In the genomic region with DNA sequence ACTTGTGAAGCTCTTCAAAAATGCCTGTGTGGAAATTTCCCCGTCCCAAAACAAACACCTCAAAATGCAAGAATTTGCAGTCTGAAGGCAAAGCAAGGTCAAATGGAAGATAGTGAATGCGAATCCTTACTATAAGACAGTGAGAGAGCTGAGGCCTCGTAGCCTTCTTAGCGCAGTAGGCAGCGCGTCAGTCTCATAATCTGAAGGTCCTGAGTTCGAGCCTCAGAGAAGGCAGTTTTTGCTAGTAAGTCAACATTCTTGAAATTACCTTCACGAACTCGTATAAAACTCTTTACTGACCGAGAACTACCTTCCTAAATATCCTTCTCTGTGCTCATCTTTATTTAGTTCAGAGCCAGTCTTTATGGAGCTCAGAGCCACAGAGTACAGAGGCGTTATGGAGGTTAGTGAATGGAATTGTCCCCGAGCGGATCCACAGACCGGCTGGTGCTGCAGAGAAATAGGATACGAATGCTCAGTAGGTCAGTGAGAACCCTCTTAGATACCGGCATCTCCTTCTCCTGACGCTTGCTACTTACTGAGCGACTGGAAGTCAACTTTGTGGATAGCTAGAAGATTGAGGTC, we compare ENCODE assay signal across 10 mouse cellular contexts. TPM values are rescaled to one million over a fixed set of nuclear protein-coding genes. Genes with fewer than 3 reads are reported as not detected.
DNase-seq lines count a peak whose midpoint lies in the region; ATAC-seq and TF ChIP-seq lines count a peak whose summit lies in the region.
"Had no signal": no experiment of that assay in that cellular context is flagged by ENCODE, and none has a peak within 500 bp of the region (broad histone marks: within the 10 kb centered on the region; RNA-seq: fewer than 3 reads in every experiment).

No protein-coding gene starts in this region.

- H3K9me3 ChIP-seq in kidney, embryonic 16.5 days (ENCODE audit: low read length): no peaks in the 10 kb centered on the region
- H3K9me3 ChIP-seq in MEL (replicated peaks; ENCODE audit: insufficient read depth, low read length): no peaks in the 10 kb centered on the region
- no peaks in the 10 kb centered on the region for H3K9me3 ChIP-seq in liver, embryonic 13.5 days (replicated peaks)

- TF ChIP-seq EP300 in MEL (IDR thresholded peaks at IDR 0.05; ENCODE audit: low read depth in 1 of 2, low read length in 2 of 2): no peak

- H3K36me3 ChIP-seq in kidney, embryonic 16.5 days (ENCODE audit: insufficient read depth, low read length): no peaks in the 10 kb centered on the region
- no peaks in the 10 kb centered on the region for H3K36me3 ChIP-seq in kidney, adult 2 months (ENCODE audit: control insufficient read depth, insufficient read depth, low read length)
- H3K36me3 ChIP-seq in MEL (ENCODE audit: control insufficient read depth in 1 of 2, insufficient read depth in 2 of 2, low read length in 2 of 2): peaks cover 0 to 4% of the 10 kb centered on the region in 2 experiments; a peak in 2 of 4 replicates
- H3K36me3 ChIP-seq in liver, embryonic 13.5 days: no peaks in the 10 kb centered on the region

- ATAC-seq in kidney, embryonic 16.5 days (ENCODE audit: low FRiP score, low TSS enrichment): no peak
- peak; percentile 67 for ATAC-seq in liver, embryonic 13.5 days (ENCODE audit: low read depth)

- no peak overlapping the region for H3K9ac ChIP-seq in kidney, embryonic 16.5 days (replicated peaks; ENCODE audit: low read length)
- no peak overlapping the region for H3K9ac ChIP-seq in MEL (ENCODE audit: control insufficient read depth, low read depth, low read length, poor library complexity, severe bottlenecking)
- peak overlapping the region; percentile 23 for H3K9ac ChIP-seq in liver, embryonic 13.5 days

- H3K4me3 ChIP-seq in kidney, embryonic 16.5 days (ENCODE audit: low read length): 0 out of 2 replicates have a peak overlapping the region, but pooled peaks have one; percentile 11
- H3K4me3 ChIP-seq in kidney, adult 2 months (ENCODE audit: insufficient read depth, low read depth, low read length): no peak overlapping the region
- H3K4me3 ChIP-seq in MEL (ENCODE audit: control insufficient read depth in 1 of 2, insufficient read depth in 1 of 2, low read depth in 2 of 2, low read length in 2 of 2): peak overlapping the region; percentile 1 to 48; a peak in 3 of 4 replicates
- peak overlapping the region; percentile 41 for H3K4me3 ChIP-seq in liver, embryonic 13.5 days (replicated peaks)
- H3K4me3 ChIP-seq: megakaryocyte, embryonic 14.5 days had no signal

- no peak overlapping the region for H3K27ac ChIP-seq in kidney, embryonic 16.5 days (ENCODE audit: low read length)
- H3K27ac ChIP-seq in kidney, adult 2 months (ENCODE audit: insufficient read depth, low read depth, low read length): no peak overlapping the region
- no peak overlapping the region for H3K27ac ChIP-seq in MEL (ENCODE audit: control insufficient read depth, low read depth, low read length)
- no peak overlapping the region for H3K27ac ChIP-seq in liver, embryonic 13.5 days

- no peak for TF ChIP-seq CTCF in kidney, adult 2 months (conservative IDR thresholded peaks at IDR 0.05; ENCODE audit: insufficient read depth, insufficient read length, low read depth, low read length)
- no peak for TF ChIP-seq CTCF in MEL (IDR thresholded peaks at IDR 0.05 in 2 of 3, conservative IDR thresholded peaks at IDR 0.05 in 1 of 3; ENCODE audit: control insufficient read depth in 1 of 3, insufficient read depth in 1 of 3, low read depth in 2 of 3, low read length in 3 of 3, poor library complexity in 1 of 3, severe bottlenecking in 1 of 3)

- DNase-seq in kidney, adult 2 months: no peak
- DNase-seq in MEL (ENCODE audit: low read depth, low spot score): peak; percentile 90
- DNase-seq in embryo, embryonic 9.5 days (ENCODE audit: extremely low spot score): peak; percentile 87
- DNase-seq in liver, embryonic 13.5 days: peak; percentile 56
- DNase-seq in cerebellum, postnatal 4 days (ENCODE audit: low spot score in 2 of 2): no peak
- no peak for DNase-seq in T-cell, adult 2 months (ENCODE audit: low spot score)
- DNase-seq in heart, postnatal 10 days: no peak
- DNase-seq: right cerebral cortex, postnatal 25 days had no signal

- no peak for TF ChIP-seq RAD21 in MEL (IDR thresholded peaks at IDR 0.05; ENCODE audit: low read depth, low read length)

- peaks cover 14% of the 10 kb centered on the region for H3K4me1 ChIP-seq in kidney, embryonic 16.5 days (ENCODE audit: insufficient read depth, low read length)
- no peaks in the 10 kb centered on the region for H3K4me1 ChIP-seq in kidney, adult 2 months (ENCODE audit: control insufficient read depth, insufficient read depth, low read length)
- peaks cover 0 to 3% of the 10 kb centered on the region in 2 experiments; a peak in 1 of 4 replicates for H3K4me1 ChIP-seq in MEL (ENCODE audit: control insufficient read depth in 1 of 2, insufficient read depth in 2 of 2, low read length in 2 of 2)
- peaks cover 21% of the 10 kb centered on the region for H3K4me1 ChIP-seq in liver, embryonic 13.5 days (replicated peaks)

- peak overlapping the region; percentile 29; the same call in 1 of the 2 replicates for H3K4me2 ChIP-seq in kidney, embryonic 16.5 days (replicated peaks; ENCODE audit: low read depth, low read length)
- H3K4me2 ChIP-seq in liver, embryonic 13.5 days: peak overlapping the region; percentile 63

- TF ChIP-seq POLR2A in kidney, adult 2 months (IDR thresholded peaks at IDR 0.05; ENCODE audit: low read depth, low read length): no peak
- TF ChIP-seq POLR2A in MEL (IDR thresholded peaks at IDR 0.05; ENCODE audit: control insufficient read depth in 1 of 2, insufficient read depth in 1 of 2, low read depth in 1 of 2, low read length in 2 of 2, poor library complexity in 1 of 2): no peak

- H3K79me2 ChIP-seq in MEL (ENCODE audit: control insufficient read depth, insufficient read depth, low read length, poor library complexity): no peaks in the 10 kb centered on the region

- H3K27me3 ChIP-seq in kidney, embryonic 16.5 days (ENCODE audit: insufficient read depth, low read length): peaks cover 41% of the 10 kb centered on the region
- H3K27me3 ChIP-seq in kidney, adult 2 months (replicated peaks; ENCODE audit: control insufficient read depth, insufficient read depth, low read length): no peaks in the 10 kb centered on the region; the same call in none of the 2 replicates
- H3K27me3 ChIP-seq in MEL (ENCODE audit: control insufficient read depth in 1 of 2, insufficient read depth in 2 of 2, low read length in 2 of 2): peaks cover 0 to 6% of the 10 kb centered on the region in 2 experiments; a peak in 3 of 4 replicates
- H3K27me3 ChIP-seq in liver, embryonic 13.5 days: peaks cover 42% of the 10 kb centered on the region

- intact Hi-C loops in heart, postnatal 10 days (cut with DNase I): no loop called here

- whole genome bisulfite sequencing in kidney, embryonic 16.5 days: 11% methylated on average over 18 of the region's 18 CpGs
- WGBS in kidney, adult 2 months: 17% methylated on average over 18 of the region's 18 CpGs
- 2% methylated on average over 18 of the region's 18 CpGs for WGBS in liver, embryonic 13.5 days (ENCODE audit: insufficient replicate concordance)

TF ChIP-seq in MEL, 35 proteins besides CTCF, POLR2A, EP300 and RAD21 (continues in another document):
- no peak for TF ChIP-seq POLR2AphosphoS2 (IDR thresholded peaks at IDR 0.05; ENCODE audit: low read length)
- no peak for TF ChIP-seq UBTF (IDR thresholded peaks at IDR 0.05; ENCODE audit: borderline replicate concordance, insufficient read depth, low read depth, low read length)
- no peak for TF ChIP-seq JUND (IDR thresholded peaks at IDR 0.05; ENCODE audit: low read depth, low read length)
- no peak for TF ChIP-seq ZMIZ1 (IDR thresholded peaks at IDR 0.05; ENCODE audit: low read depth, low read length)
- TF ChIP-seq SIN3A (IDR thresholded peaks at IDR 0.05; ENCODE audit: low read length): no peak
- TF ChIP-seq ETS1 (IDR thresholded peaks at IDR 0.05; ENCODE audit: low read depth, low read length): no peak
- TF ChIP-seq USF1 (IDR thresholded peaks at IDR 0.05; ENCODE audit: low read depth, low read length): no peak
- TF ChIP-seq CHD2 (IDR thresholded peaks at IDR 0.05; ENCODE audit: low read length): no peak
- TF ChIP-seq ZC3H11A (IDR thresholded peaks at IDR 0.05; ENCODE audit: low read depth, low read length): no peak
- no peak for TF ChIP-seq RCOR1 (IDR thresholded peaks at IDR 0.05; ENCODE audit: low read depth, low read length)
- TF ChIP-seq TCF12 (IDR thresholded peaks at IDR 0.05; ENCODE audit: low read depth, low read length): no peak
- no peak for TF ChIP-seq MYC (IDR thresholded peaks at IDR 0.05; ENCODE audit: low read depth, low read length)
- no peak for TF ChIP-seq MXI1 (IDR thresholded peaks at IDR 0.05; ENCODE audit: low read depth, low read length)
- TF ChIP-seq HCFC1 (IDR thresholded peaks at IDR 0.05; ENCODE audit: low read depth, low read length): no peak
- TF ChIP-seq MYB (IDR thresholded peaks at IDR 0.05; ENCODE audit: low read depth, low read length): no peak
- no peak for TF ChIP-seq MAZ (IDR thresholded peaks at IDR 0.05; ENCODE audit: low read depth, low read length)
- peak; percentile 90 for TF ChIP-seq MAFK (IDR thresholded peaks at IDR 0.05; ENCODE audit: borderline replicate concordance, low read depth, low read length)
- TF ChIP-seq BHLHE40 (IDR thresholded peaks at IDR 0.05; ENCODE audit: borderline replicate concordance, low read depth, low read length): no peak
- TF ChIP-seq TAL1 (IDR thresholded peaks at IDR 0.05; ENCODE audit: low read length): no peak
- TF ChIP-seq ELF1 (IDR thresholded peaks at IDR 0.05; ENCODE audit: low read depth, low read length): 0 out of 2 replicates have a peak, but pooled peaks have one; percentile 11
- TF ChIP-seq MAX (IDR thresholded peaks at IDR 0.05; ENCODE audit: low read length): no peak
- no peak for TF ChIP-seq GABPA (IDR thresholded peaks at IDR 0.05; ENCODE audit: low read depth, low read length)
- TF ChIP-seq POLR2AphosphoS5 (IDR thresholded peaks at IDR 0.05; ENCODE audit: borderline replicate concordance, low read depth, low read length): no peak
- TF ChIP-seq TBP (IDR thresholded peaks at IDR 0.05; ENCODE audit: low read depth, low read length): peak; percentile 100
- TF ChIP-seq KAT2A (conservative IDR thresholded peaks at IDR 0.05; ENCODE audit: low read depth, low read length): no peak
- TF ChIP-seq CHD1 (IDR thresholded peaks at IDR 0.05; ENCODE audit: low read depth, low read length): no peak

RNA-seq across cellular contexts. Expression of gene Zfp322a, which starts 51.6 kb away (rescaled TPM):
- polyA plus RNA-seq in kidney, embryonic 16.5 days (2015; fragmentation: Nextera tagmentation; extraction: Ambion mirVana): 49.9 and 54.0 TPM in 2 replicates
- polyA plus RNA-seq in kidney, adult 2 months (2012; rRNA removed): 1.1 and 1.9 TPM in 2 replicates
- 7.0 and 8.4 TPM in 2 replicates for total RNA-seq in MEL (2012; rRNA removed)
- 1 to 10 TPM in 1 of 2 experiments, not detected in 1; 5.7 TPM for polyA plus RNA-seq in MEL (2012; ENCODE audit: insufficient read depth in 1 of 2, insufficient read length in 2 of 2, low read depth in 1 of 2, low replicate concordance in 2 of 2, missing spikeins in 1 of 2)
- polyA plus RNA-seq in liver, embryonic 13.5 days (2015; fragmentation: Nextera tagmentation; extraction: Ambion mirVana): 15.2 and 20.1 TPM in 2 replicates
- 10 to 100 TPM; 18.9 to 21.7 TPM for total RNA-seq in heart, postnatal 10 days (2021)

Comparison
In these comparisons a context has a peak if more than half of its experiments do, and no peak if none do; other contexts are left out.
1. DNase-seq: peak in MEL (single experiment), embryo, embryonic 9.5 days (single experiment) and liver, embryonic 13.5 days (single experiment); none in kidney, adult 2 months (single experiment), cerebellum, postnatal 4 days (0 of 2), T-cell, adult 2 months (single experiment) and heart, postnatal 10 days (0 of 2).